Mouse (Mus musculus): ENCODE data around the gene Pars2. TPM values are rescaled to one million over a fixed set of nuclear protein-coding genes. Genes with fewer than 3 reads are reported as not detected.

The Pars2 gene
- polyA plus RNA-seq, 1 experiment: 0.13 TPM

- H3K27me3 ChIP-seq (ENCODE audit: control insufficient read depth): no peaks in the 10 kb centered on the region
- TF ChIP-seq GATA1 (IDR thresholded peaks at IDR 0.05; ENCODE audit: low read length) (no peak), TAL1 (IDR thresholded peaks at IDR 0.05; ENCODE audit: low read length) (no peak)
- H3K4me3 ChIP-seq (replicated peaks): peak within 1 kb of the TSS; percentile 76
- H3K4me1 ChIP-seq (ENCODE audit: control insufficient read depth): peaks cover 38% of the 10 kb centered on the region
- H3K9me3 ChIP-seq (ENCODE audit: control insufficient read depth, low read length): no peaks in the 10 kb centered on the region
- H3K36me3 ChIP-seq (ENCODE audit: control insufficient read depth): peaks cover 43% of the 10 kb centered on the region
Measured at GRCm38 (mm10) chr4:106678442-106679118, 27.7 kb downstream of the Pars2 start, which contains the start of gene Ttc4. TSS of gene Ttc4 (minus strand) at chr4:106678944.

DNA sequence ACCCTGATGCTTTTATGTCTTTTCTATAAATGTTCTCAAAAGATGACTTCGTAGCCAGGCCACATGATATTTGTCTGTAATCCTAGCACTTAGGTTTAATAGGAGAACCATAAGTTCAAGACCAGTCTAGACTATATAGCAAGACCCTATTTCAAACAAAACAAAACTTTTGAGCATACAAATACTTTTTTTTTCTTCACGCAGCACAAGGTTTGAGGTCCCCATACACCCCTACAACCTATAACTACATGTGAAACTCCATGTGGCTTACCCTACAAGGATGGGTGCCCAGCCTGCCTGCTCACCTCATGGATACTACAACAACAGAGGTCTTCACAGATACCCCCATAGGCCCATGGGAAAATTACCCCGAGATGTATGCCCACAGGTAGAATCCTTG, 28.3 kb downstream of the Pars2 start:
- H3K4me1 ChIP-seq (ENCODE audit: control insufficient read depth): peaks cover 38% of the 10 kb centered on the region
- H3K4me3 ChIP-seq (replicated peaks): peak overlapping the region; percentile 76
- no peaks in the 10 kb centered on the region for H3K9me3 ChIP-seq (ENCODE audit: control insufficient read depth, low read length)
- H3K36me3 ChIP-seq (ENCODE audit: control insufficient read depth): peaks cover 37% of the 10 kb centered on the region
- TF ChIP-seq GATA1 (IDR thresholded peaks at IDR 0.05; ENCODE audit: low read length) (no peak), TAL1 (IDR thresholded peaks at IDR 0.05; ENCODE audit: low read length) (no peak)
- no peaks in the 10 kb centered on the region for H3K27me3 ChIP-seq (ENCODE audit: control insufficient read depth)

GRCm38 (mm10) chr4:106680955-106681354, 30.1 kb downstream of the Pars2 start:
- Histone ChIP-seq H3K4me3 (replicated peaks) (no peak overlapping the region), H3K36me3 (ENCODE audit: control insufficient read depth) (peaks cover 19% of the 10 kb centered on the region), H3K4me1 (ENCODE audit: control insufficient read depth) (peaks cover 38% of the 10 kb centered on the region), H3K27me3 (ENCODE audit: control insufficient read depth) (no peaks in the 10 kb centered on the region), H3K9me3 (ENCODE audit: control insufficient read depth, low read length) (no peaks in the 10 kb centered on the region)
- TF ChIP-seq TAL1 (IDR thresholded peaks at IDR 0.05; ENCODE audit: low read length) (no peak), GATA1 (IDR thresholded peaks at IDR 0.05; ENCODE audit: low read length) (no peak)

GRCm38 (mm10) chr4:106688636-106689296, 37.9 kb downstream of the Pars2 start:
- Histone ChIP-seq H3K9me3 (ENCODE audit: control insufficient read depth, low read length) (no peaks in the 10 kb centered on the region), H3K36me3 (ENCODE audit: control insufficient read depth) (no peaks in the 10 kb centered on the region), H3K27me3 (ENCODE audit: control insufficient read depth) (0 out of 2 replicates have a peak, but pooled peaks cover 2% of the 10 kb centered on the region), H3K4me3 (replicated peaks) (no peak overlapping the region), H3K4me1 (ENCODE audit: control insufficient read depth) (peaks cover 7% of the 10 kb centered on the region)
- TF ChIP-seq TAL1 (IDR thresholded peaks at IDR 0.05; ENCODE audit: low read length) (no peak), GATA1 (IDR thresholded peaks at IDR 0.05; ENCODE audit: low read length) (no peak)

GRCm38 (mm10) chr4:106693841-106694430, 43.1 kb downstream of the Pars2 start:
- TF ChIP-seq GATA1 (IDR thresholded peaks at IDR 0.05; ENCODE audit: low read length) (no peak), TAL1 (IDR thresholded peaks at IDR 0.05; ENCODE audit: low read length) (no peak)
- Histone ChIP-seq H3K27me3 (ENCODE audit: control insufficient read depth) (peaks cover 7% of the 10 kb centered on the region), H3K4me1 (ENCODE audit: control insufficient read depth) (peaks cover 2% of the 10 kb centered on the region), H3K9me3 (ENCODE audit: control insufficient read depth, low read length) (no peaks in the 10 kb centered on the region), H3K4me3 (replicated peaks) (no peak overlapping the region), H3K36me3 (ENCODE audit: control insufficient read depth) (no peaks in the 10 kb centered on the region)

- Histone ChIP-seq H3K9me3 (ENCODE audit: control insufficient read depth, low read length) (no peaks in the 10 kb centered on the region), H3K4me3 (replicated peaks) (no peak overlapping the region), H3K4me1 (ENCODE audit: control insufficient read depth) (no peaks in the 10 kb centered on the region), H3K27me3 (ENCODE audit: control insufficient read depth) (peaks cover 15% of the 10 kb centered on the region), H3K36me3 (ENCODE audit: control insufficient read depth) (no peaks in the 10 kb centered on the region)
- TF ChIP-seq GATA1 (IDR thresholded peaks at IDR 0.05; ENCODE audit: low read length): no peak
- no peak for TF ChIP-seq TAL1 (IDR thresholded peaks at IDR 0.05; ENCODE audit: low read length)
Measured at GRCm38 (mm10) chr4:106699989-106700388, 49.1 kb downstream of the Pars2 start.

- no peaks in the 10 kb centered on the region for H3K36me3 ChIP-seq (ENCODE audit: control insufficient read depth)
- H3K4me3 ChIP-seq (replicated peaks): no peak overlapping the region
- no peaks in the 10 kb centered on the region for H3K9me3 ChIP-seq (ENCODE audit: control insufficient read depth, low read length)
- H3K27me3 ChIP-seq (ENCODE audit: control insufficient read depth): peaks cover 17% of the 10 kb centered on the region
- TF ChIP-seq GATA1 (IDR thresholded peaks at IDR 0.05; ENCODE audit: low read length) (no peak), TAL1 (IDR thresholded peaks at IDR 0.05; ENCODE audit: low read length) (no peak)
- H3K4me1 ChIP-seq (ENCODE audit: control insufficient read depth): no peaks in the 10 kb centered on the region
Measured at GRCm38 (mm10) chr4:106700798-106701197, 49.9 kb downstream of the Pars2 start.

- Histone ChIP-seq H3K4me1 (ENCODE audit: control insufficient read depth) (no peaks in the 10 kb centered on the region; the same call in 1 of the 2 replicates), H3K9me3 (ENCODE audit: control insufficient read depth, low read length) (no peaks in the 10 kb centered on the region), H3K36me3 (ENCODE audit: control insufficient read depth) (no peaks in the 10 kb centered on the region), H3K27me3 (ENCODE audit: control insufficient read depth) (peaks cover 13% of the 10 kb centered on the region), H3K4me3 (replicated peaks) (no peak overlapping the region)
- TF ChIP-seq TAL1 (IDR thresholded peaks at IDR 0.05; ENCODE audit: low read length) (no peak), GATA1 (IDR thresholded peaks at IDR 0.05; ENCODE audit: low read length) (no peak)
Measured at GRCm38 (mm10) chr4:106703956-106704355, 53.1 kb downstream of the Pars2 start.

DNA sequence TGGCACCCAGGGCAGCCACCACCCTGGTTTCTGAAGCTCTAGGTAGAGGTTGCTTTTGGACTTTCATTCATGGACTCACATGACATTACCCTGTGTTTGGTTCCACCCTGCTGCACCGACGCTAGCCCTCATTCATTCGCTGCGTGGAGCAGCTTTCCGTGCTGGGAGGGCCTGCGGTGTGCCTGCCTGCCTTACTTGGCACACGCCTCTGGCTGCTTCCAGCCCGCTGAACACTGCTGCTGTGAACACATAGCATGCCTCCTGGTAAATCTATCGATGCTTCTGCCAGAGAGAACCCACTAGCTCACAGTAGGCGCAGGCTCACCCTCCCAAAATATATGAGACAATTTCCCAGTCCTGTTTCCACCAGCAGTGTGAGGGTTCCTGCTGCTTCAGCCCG, 53.5 kb downstream of the Pars2 start:
- TF ChIP-seq GATA1 (IDR thresholded peaks at IDR 0.05; ENCODE audit: low read length) (no peak), TAL1 (IDR thresholded peaks at IDR 0.05; ENCODE audit: low read length) (no peak)
- peaks cover 13% of the 10 kb centered on the region for H3K27me3 ChIP-seq (ENCODE audit: control insufficient read depth)
- no peak overlapping the region for H3K4me3 ChIP-seq (replicated peaks)
- H3K4me1 ChIP-seq (ENCODE audit: control insufficient read depth): no peaks in the 10 kb centered on the region; the same call in 1 of the 2 replicates
- H3K36me3 ChIP-seq (ENCODE audit: control insufficient read depth): no peaks in the 10 kb centered on the region
- H3K9me3 ChIP-seq (ENCODE audit: control insufficient read depth, low read length): no peaks in the 10 kb centered on the region

Other genes starting within 250 kb of the Pars2 start
- gene Pcsk9, start 186.7 kb upstream of the Pars2 start, polyA plus RNA-seq (2012): 0.11 and 0.15 TPM in 2 replicates
- gene Bsnd, start 158.8 kb upstream of the Pars2 start, polyA plus RNA-seq (2012): not detected in 2 replicates
- gene Dhcr24, start 90.0 kb upstream of the Pars2 start, polyA plus RNA-seq (2012): 0.74 and 0.81 TPM in 2 replicates
- gene Lexm, start 33.8 kb upstream of the Pars2 start, polyA plus RNA-seq (2012): not detected in 2 replicates
- not detected in 2 replicates for gene Ttc22, start 28.6 kb upstream of the Pars2 start, polyA plus RNA-seq (2012)
- 0.61 and 1.0 TPM in 2 replicates for gene Ttc4, start 27.9 kb downstream of the Pars2 start, polyA plus RNA-seq (2012)
- gene Mroh7, start 79.9 kb downstream of the Pars2 start, polyA plus RNA-seq (2012): 0.02 TPM in 1 of 2 replicates, not detected in the other
- gene Fam151a, start 82.8 kb downstream of the Pars2 start, polyA plus RNA-seq (2012): not detected in 2 replicates
- 1.3 and 1.8 TPM in 2 replicates for gene Acot11, start 153.9 kb downstream of the Pars2 start, polyA plus RNA-seq (2012)